Mouse (Mus musculus): ENCODE data around the gene Fhl4. TPM values are rescaled to one million over a fixed set of nuclear protein-coding genes. Genes with fewer than 3 reads are reported as not detected.

Gene Fhl4
- polyA plus RNA-seq (2012; ENCODE audit: insufficient read depth, insufficient read length, missing spikeins): not detected in 2 replicates

DNA sequence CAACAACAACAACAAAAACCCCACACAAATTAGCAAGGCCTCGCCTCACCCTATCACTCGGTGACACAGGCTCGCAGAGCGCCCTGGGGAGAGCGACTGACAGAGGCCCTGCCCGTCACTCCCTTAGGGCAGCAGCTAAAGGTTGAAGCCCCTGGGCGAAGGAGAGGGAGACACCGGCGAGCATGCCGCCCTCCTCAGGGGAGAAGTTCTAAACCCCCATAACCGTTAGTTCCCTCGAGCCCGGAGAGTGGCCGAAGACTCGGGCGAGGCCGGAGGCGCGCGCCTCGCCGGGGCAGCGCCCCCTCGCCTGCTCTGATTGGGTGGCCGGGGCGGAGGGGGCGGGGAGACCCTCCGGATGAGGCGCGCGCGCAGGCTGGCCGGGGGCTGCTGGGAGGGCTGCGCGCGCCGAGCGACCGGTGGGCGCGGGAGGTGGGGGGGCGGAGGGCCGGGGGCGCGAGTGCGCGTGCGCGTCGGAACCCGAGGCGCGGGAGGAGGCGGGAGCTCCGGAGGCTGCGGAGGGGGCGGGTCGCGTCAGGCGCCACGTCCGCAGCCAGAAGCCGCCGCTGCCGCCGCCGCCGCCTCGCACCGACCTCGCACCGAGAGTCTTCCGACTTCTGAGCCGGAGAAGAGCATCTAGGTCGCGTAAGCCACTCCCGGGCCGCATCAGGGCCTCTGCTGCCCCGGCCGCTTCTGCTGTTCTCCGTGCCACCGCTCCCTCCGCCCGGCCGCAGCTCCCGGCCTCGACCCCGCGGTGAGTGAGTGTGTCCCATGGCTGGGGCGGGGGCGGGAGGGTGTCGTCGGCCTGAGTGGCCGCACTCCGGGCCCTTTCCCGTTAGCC, at the start of gene Fhl4, which contains the start of gene Tmem263:
Fhl4 (minus strand) TSS at position 249 of the 838 bp plus-strand sequence.
Tmem263 (plus strand) TSS at position 381 of the 838 bp plus-strand sequence.
- TF ChIP-seq POLR2A (IDR thresholded peaks at IDR 0.05; ENCODE audit: borderline replicate concordance, low read depth, low read length): no peak
- TF ChIP-seq CTCF (IDR thresholded peaks at IDR 0.05; ENCODE audit: low read depth, low read length): no peak
- H3K4me3 ChIP-seq (ENCODE audit: insufficient read depth, low read length): peak within 1 kb of the TSS; percentile 97
- H3K27ac ChIP-seq (ENCODE audit: insufficient read depth, low read depth, low read length): no peak within 1 kb of the TSS
- H3K4me1 ChIP-seq (ENCODE audit: control insufficient read depth, insufficient read depth, low read length): peaks cover 4% of the 10 kb centered on the region; the same call in 1 of the 2 replicates

GRCm38 (mm10) chr10:85149226-85149625, 46.9 kb upstream of the Fhl4 start:
- Histone ChIP-seq H3K27ac (ENCODE audit: insufficient read depth, low read depth, low read length) (no peak overlapping the region), H3K4me1 (ENCODE audit: control insufficient read depth, insufficient read depth, low read length) (no peaks in the 10 kb centered on the region), H3K4me3 (ENCODE audit: insufficient read depth, low read length) (no peak overlapping the region)
- no peak for TF ChIP-seq CTCF (IDR thresholded peaks at IDR 0.05; ENCODE audit: low read depth, low read length)
- TF ChIP-seq POLR2A (IDR thresholded peaks at IDR 0.05; ENCODE audit: borderline replicate concordance, low read depth, low read length): no peak

DNA sequence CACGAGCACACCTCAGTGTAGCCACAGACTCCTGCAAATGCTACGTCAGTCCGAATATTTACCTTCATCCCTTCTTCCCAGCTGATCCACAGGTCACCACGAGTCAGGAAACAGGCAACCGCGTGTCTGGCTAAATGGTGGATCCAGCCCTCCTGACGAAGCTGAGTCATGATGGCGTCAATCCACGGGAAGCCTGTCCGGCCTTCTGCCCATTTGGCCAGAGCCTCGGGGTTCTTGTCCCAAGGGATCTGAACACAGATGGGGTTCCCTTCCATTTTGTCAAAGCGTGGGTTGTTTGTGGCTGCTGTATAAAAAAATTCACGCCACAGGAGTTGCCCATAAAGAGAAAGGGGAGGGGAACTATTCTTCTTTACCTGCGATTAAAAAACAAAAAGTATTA, 44.0 kb upstream of the Fhl4 start:
- TF ChIP-seq POLR2A (IDR thresholded peaks at IDR 0.05; ENCODE audit: borderline replicate concordance, low read depth, low read length) (no peak), CTCF (IDR thresholded peaks at IDR 0.05; ENCODE audit: low read depth, low read length) (no peak)

DNA sequence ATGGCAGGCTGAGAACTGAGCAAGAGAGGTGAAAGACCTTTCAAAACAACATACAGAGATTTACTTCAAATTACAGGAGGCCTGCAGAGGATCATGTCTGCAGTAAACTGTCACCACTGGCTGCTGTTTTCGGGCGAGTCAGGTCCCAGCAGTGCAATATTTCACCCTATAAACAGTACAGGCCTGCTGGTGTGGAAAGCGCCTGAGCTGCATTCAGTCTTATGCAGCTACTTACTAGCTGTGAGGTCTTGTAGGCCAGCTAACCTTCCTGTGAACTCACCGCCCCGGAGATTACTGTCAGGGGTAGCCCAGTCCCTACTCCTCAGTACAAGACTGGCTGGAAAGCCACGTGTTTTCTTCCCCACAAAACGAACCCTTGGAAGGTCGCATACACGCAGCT, 39.2 kb upstream of the Fhl4 start:
- no peak overlapping the region for H3K27ac ChIP-seq (ENCODE audit: insufficient read depth, low read depth, low read length)
- no peaks in the 10 kb centered on the region for H3K4me1 ChIP-seq (ENCODE audit: control insufficient read depth, insufficient read depth, low read length)
- no peak for TF ChIP-seq POLR2A (IDR thresholded peaks at IDR 0.05; ENCODE audit: borderline replicate concordance, low read depth, low read length)
- no peak for TF ChIP-seq CTCF (IDR thresholded peaks at IDR 0.05; ENCODE audit: low read depth, low read length)
- H3K4me3 ChIP-seq (ENCODE audit: insufficient read depth, low read length): no peak overlapping the region

More for the DNA sequence above, 44.0 kb upstream of the Fhl4 start:
- Histone ChIP-seq H3K4me1 (ENCODE audit: control insufficient read depth, insufficient read depth, low read length) (no peaks in the 10 kb centered on the region), H3K4me3 (ENCODE audit: insufficient read depth, low read length) (no peak overlapping the region), H3K27ac (ENCODE audit: insufficient read depth, low read depth, low read length) (no peak overlapping the region)

GRCm38 (mm10) chr10:85136573-85136972, 34.3 kb upstream of the Fhl4 start:
- H3K27ac ChIP-seq (ENCODE audit: insufficient read depth, low read depth, low read length): no peak overlapping the region
- H3K4me1 ChIP-seq (ENCODE audit: control insufficient read depth, insufficient read depth, low read length): no peaks in the 10 kb centered on the region
- H3K4me3 ChIP-seq (ENCODE audit: insufficient read depth, low read length): no peak overlapping the region
- no peak for TF ChIP-seq CTCF (IDR thresholded peaks at IDR 0.05; ENCODE audit: low read depth, low read length)
- TF ChIP-seq POLR2A (IDR thresholded peaks at IDR 0.05; ENCODE audit: borderline replicate concordance, low read depth, low read length): no peak

- H3K4me1 ChIP-seq (ENCODE audit: control insufficient read depth, insufficient read depth, low read length): peaks cover 17% of the 10 kb centered on the region
- H3K4me3 ChIP-seq (ENCODE audit: insufficient read depth, low read length): peak overlapping the region; percentile 52; the same call in 1 of the 2 replicates
- no peak overlapping the region for H3K27ac ChIP-seq (ENCODE audit: insufficient read depth, low read depth, low read length)
- TF ChIP-seq CTCF (IDR thresholded peaks at IDR 0.05; ENCODE audit: low read depth, low read length) (no peak), POLR2A (IDR thresholded peaks at IDR 0.05; ENCODE audit: borderline replicate concordance, low read depth, low read length) (no peak)
These were observed 26.2 kb upstream of the Fhl4 start for GRCm38 (mm10) chr10:85128453-85128852.

GRCm38 (mm10) chr10:85127395-85128287, 25.3 kb upstream of the Fhl4 start, which contains the start of gene Mterf2:
TSS of gene Mterf2 (minus strand) at chr10:85128027.
- TF ChIP-seq CTCF (IDR thresholded peaks at IDR 0.05; ENCODE audit: low read depth, low read length) (no peak), POLR2A (IDR thresholded peaks at IDR 0.05; ENCODE audit: borderline replicate concordance, low read depth, low read length) (no peak)

DNA sequence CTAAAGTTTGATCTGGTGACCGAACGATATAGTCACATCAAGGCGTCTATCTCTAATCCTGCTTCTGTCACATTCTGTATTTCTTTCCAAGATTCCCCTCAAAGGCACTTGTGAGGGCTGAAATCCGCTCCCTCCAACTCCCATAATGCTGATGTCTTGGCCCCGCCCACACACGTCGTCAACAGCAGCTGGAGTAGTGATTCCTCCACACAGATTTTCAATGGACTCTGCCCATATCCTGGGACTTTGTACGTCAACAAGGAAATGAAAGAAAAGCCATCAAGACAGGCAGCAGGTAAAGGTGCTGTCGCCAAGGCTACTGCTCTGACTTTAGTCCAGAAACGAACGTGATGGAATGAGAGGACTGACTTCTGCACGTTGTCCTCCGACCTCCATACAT, 22.9 kb upstream of the Fhl4 start:
- Histone ChIP-seq H3K4me3 (ENCODE audit: insufficient read depth, low read length) (no peak overlapping the region), H3K27ac (ENCODE audit: insufficient read depth, low read depth, low read length) (no peak overlapping the region), H3K4me1 (ENCODE audit: control insufficient read depth, insufficient read depth, low read length) (peaks cover 17% of the 10 kb centered on the region)
- TF ChIP-seq POLR2A (IDR thresholded peaks at IDR 0.05; ENCODE audit: borderline replicate concordance, low read depth, low read length) (no peak), CTCF (IDR thresholded peaks at IDR 0.05; ENCODE audit: low read depth, low read length) (no peak)

More at GRCm38 (mm10) chr10:85127395-85128287, 25.3 kb upstream of the Fhl4 start, which contains the start of gene Mterf2:
- no peak within 1 kb of the TSS for H3K27ac ChIP-seq (ENCODE audit: insufficient read depth, low read depth, low read length)
- H3K4me3 ChIP-seq (ENCODE audit: insufficient read depth, low read length): peak within 1 kb of the TSS; percentile 52
- peaks cover 17% of the 10 kb centered on the region for H3K4me1 ChIP-seq (ENCODE audit: control insufficient read depth, insufficient read depth, low read length)

GRCm38 (mm10) chr10:85114409-85114808, 12.1 kb upstream of the Fhl4 start:
- H3K4me1 ChIP-seq (ENCODE audit: control insufficient read depth, insufficient read depth, low read length): no peaks in the 10 kb centered on the region
- H3K4me3 ChIP-seq (ENCODE audit: insufficient read depth, low read length): no peak overlapping the region
- TF ChIP-seq POLR2A (IDR thresholded peaks at IDR 0.05; ENCODE audit: borderline replicate concordance, low read depth, low read length) (no peak), CTCF (IDR thresholded peaks at IDR 0.05; ENCODE audit: low read depth, low read length) (no peak)
- no peak overlapping the region for H3K27ac ChIP-seq (ENCODE audit: insufficient read depth, low read depth, low read length)
